In genomic region chr7:78584936-78585335, GRCm38 (mm10) we compare ENCODE assay signal across 8 mouse cellular contexts.
"Had no signal": no experiment of that assay in that cellular context is flagged by ENCODE, and none has a peak within 500 bp of the region (broad histone marks: within the 10 kb centered on the region; RNA-seq: fewer than 3 reads in every experiment).

No protein-coding gene starts in this region.

- H3K4me3 ChIP-seq: liver, embryonic 13.5 days had no signal

- DNase-seq: kidney, postnatal 25 days; liver, embryonic 13.5 days; lung, adult 2 months; lung, postnatal 14 days; lung, postnatal 4 days; thymus, adult 18-20 months; thymus, postnatal 36 days had no signal

- H3K27ac ChIP-seq: kidney, postnatal 0 days; liver, embryonic 13.5 days had no signal
